Mouse (Mus musculus): ENCODE measurements at regions not wholly inside any gene's neighbourhood (a gene's known extent, or its start where the extent isn't known, plus 50 kb on each side); places are given as distances from the start of the nearest gene placed in this dataset.
"Not testable (repeated sequence)": the region's sequence is repeated elsewhere in the genome, so short reads cannot be mapped to it uniquely, and the experiment has no call there.

GRCm38 (mm10) chr12:54532062-54532461, 124.3 kb downstream of the Sptssa start:
- WGBS = 79% methylated on average over 8 of the region's 8 CpGs
- Histone ChIP-seq H3K27me3 (replicated peaks; ENCODE audit: control insufficient read depth, insufficient read depth, low read length) (no peaks in the 10 kb centered on the region), H3K9ac (ENCODE audit: low read depth, low read length) (no peak overlapping the region), H3K27ac (ENCODE audit: low read depth, low read length) (no peak overlapping the region), H3K36me3 (ENCODE audit: control insufficient read depth, insufficient read depth, low read length) (no peaks in the 10 kb centered on the region), H3K4me2 (no peak overlapping the region), H3K9me3 (ENCODE audit: control insufficient read depth, low read length) (no peaks in the 10 kb centered on the region), H3K4me3 (ENCODE audit: low read depth, low read length) (no peak overlapping the region), H3K4me1 (replicated peaks; ENCODE audit: control insufficient read depth, insufficient read depth, low read length) (no peaks in the 10 kb centered on the region)
- DNase-seq (ENCODE audit: low spot score) = no peak
- no peak for ATAC-seq (replicated peaks; ENCODE audit: low FRiP score)

GRCm38 (mm10) chr12:54528046-54528445, 128.3 kb downstream of the Sptssa start:
- Histone ChIP-seq H3K27ac (ENCODE audit: low read depth, low read length) (no peak overlapping the region), H3K4me2 (no peak overlapping the region), H3K4me1 (replicated peaks; ENCODE audit: control insufficient read depth, insufficient read depth, low read length) (no peaks in the 10 kb centered on the region), H3K9ac (ENCODE audit: low read depth, low read length) (no peak overlapping the region), H3K27me3 (replicated peaks; ENCODE audit: control insufficient read depth, insufficient read depth, low read length) (no peaks in the 10 kb centered on the region), H3K9me3 (ENCODE audit: control insufficient read depth, low read length) (no peaks in the 10 kb centered on the region), H3K4me3 (ENCODE audit: low read depth, low read length) (no peak overlapping the region), H3K36me3 (ENCODE audit: control insufficient read depth, insufficient read depth, low read length) (no peaks in the 10 kb centered on the region)
- ATAC-seq (replicated peaks; ENCODE audit: low FRiP score) = no peak
- DNase-seq (ENCODE audit: low spot score) = no peak

- DNase-seq (ENCODE audit: low spot score) (no peak), ATAC-seq (replicated peaks; ENCODE audit: low FRiP score) (no peak)
- Histone ChIP-seq H3K4me2 (no peak overlapping the region), H3K36me3 (ENCODE audit: control insufficient read depth, insufficient read depth, low read length) (no peaks in the 10 kb centered on the region), H3K9me3 (ENCODE audit: control insufficient read depth, low read length) (no peaks in the 10 kb centered on the region), H3K4me3 (ENCODE audit: low read depth, low read length) (no peak overlapping the region), H3K27ac (ENCODE audit: low read depth, low read length) (no peak overlapping the region), H3K27me3 (replicated peaks; ENCODE audit: control insufficient read depth, insufficient read depth, low read length) (no peaks in the 10 kb centered on the region), H3K9ac (ENCODE audit: low read depth, low read length) (no peak overlapping the region), H3K4me1 (replicated peaks; ENCODE audit: control insufficient read depth, insufficient read depth, low read length) (no peaks in the 10 kb centered on the region)
- WGBS = 72% methylated on average over 2 of the region's 2 CpGs
Measured at GRCm38 (mm10) chr12:54527577-54527976, 128.8 kb downstream of the Sptssa start.

GRCm38 (mm10) chr12:54520406-54520805, 136.0 kb downstream of the Sptssa start:
- H3K9ac ChIP-seq (ENCODE audit: low read depth, low read length) = no peak overlapping the region
- 56% methylated on average over 4 of the region's 4 CpGs for WGBS
- H3K4me3 ChIP-seq (ENCODE audit: low read depth, low read length) = no peak overlapping the region
- no peaks in the 10 kb centered on the region for H3K27me3 ChIP-seq (replicated peaks; ENCODE audit: control insufficient read depth, insufficient read depth, low read length)
- ATAC-seq (replicated peaks; ENCODE audit: low FRiP score) = no peak
- no peaks in the 10 kb centered on the region for H3K4me1 ChIP-seq (replicated peaks; ENCODE audit: control insufficient read depth, insufficient read depth, low read length)
- H3K9me3 ChIP-seq (ENCODE audit: control insufficient read depth, low read length) = no peaks in the 10 kb centered on the region
- H3K4me2 ChIP-seq = no peak overlapping the region
- no peak for DNase-seq (ENCODE audit: low spot score)
- H3K36me3 ChIP-seq (ENCODE audit: control insufficient read depth, insufficient read depth, low read length) = no peaks in the 10 kb centered on the region
- H3K27ac ChIP-seq (ENCODE audit: low read depth, low read length) = no peak overlapping the region

- DNase-seq (ENCODE audit: low spot score) = no peak
Measured at GRCm38 (mm10) chr12:54519370-54519769, 137.0 kb downstream of the Sptssa start.

GRCm38 (mm10) chr12:54517265-54517664, 139.1 kb downstream of the Sptssa start:
- 65% methylated on average over 3 of the region's 3 CpGs for WGBS
- Histone ChIP-seq H3K4me2 (no peak overlapping the region), H3K4me3 (ENCODE audit: low read depth, low read length) (no peak overlapping the region), H3K27me3 (replicated peaks; ENCODE audit: control insufficient read depth, insufficient read depth, low read length) (no peaks in the 10 kb centered on the region), H3K36me3 (ENCODE audit: control insufficient read depth, insufficient read depth, low read length) (no peaks in the 10 kb centered on the region), H3K9ac (ENCODE audit: low read depth, low read length) (no peak overlapping the region), H3K4me1 (replicated peaks; ENCODE audit: control insufficient read depth, insufficient read depth, low read length) (no peaks in the 10 kb centered on the region), H3K9me3 (ENCODE audit: control insufficient read depth, low read length) (no peaks in the 10 kb centered on the region), H3K27ac (ENCODE audit: low read depth, low read length) (no peak overlapping the region; the same call in 1 of the 2 replicates)
- DNase-seq (ENCODE audit: low spot score) (no peak), ATAC-seq (replicated peaks; ENCODE audit: low FRiP score) (no peak)

More at GRCm38 (mm10) chr12:54519370-54519769, 137.0 kb downstream of the Sptssa start:
- Histone ChIP-seq H3K9ac (ENCODE audit: low read depth, low read length) (no peak overlapping the region), H3K4me1 (replicated peaks; ENCODE audit: control insufficient read depth, insufficient read depth, low read length) (no peaks in the 10 kb centered on the region), H3K4me2 (no peak overlapping the region), H3K27me3 (replicated peaks; ENCODE audit: control insufficient read depth, insufficient read depth, low read length) (no peaks in the 10 kb centered on the region), H3K36me3 (ENCODE audit: control insufficient read depth, insufficient read depth, low read length) (no peaks in the 10 kb centered on the region), H3K27ac (ENCODE audit: low read depth, low read length) (no peak overlapping the region), H3K4me3 (ENCODE audit: low read depth, low read length) (no peak overlapping the region), H3K9me3 (ENCODE audit: control insufficient read depth, low read length) (no peaks in the 10 kb centered on the region)
- WGBS = 56% methylated on average over 3 of the region's 3 CpGs
- no peak for ATAC-seq (replicated peaks; ENCODE audit: low FRiP score)

- 67% methylated on average over 3 of the region's 3 CpGs for WGBS
- Histone ChIP-seq H3K4me3 (ENCODE audit: low read depth, low read length) (no peak overlapping the region), H3K9me3 (ENCODE audit: control insufficient read depth, low read length) (no peaks in the 10 kb centered on the region), H3K36me3 (ENCODE audit: control insufficient read depth, insufficient read depth, low read length) (no peaks in the 10 kb centered on the region), H3K4me1 (replicated peaks; ENCODE audit: control insufficient read depth, insufficient read depth, low read length) (no peaks in the 10 kb centered on the region), H3K27ac (ENCODE audit: low read depth, low read length) (no peak overlapping the region), H3K27me3 (replicated peaks; ENCODE audit: control insufficient read depth, insufficient read depth, low read length) (no peaks in the 10 kb centered on the region), H3K4me2 (no peak overlapping the region), H3K9ac (ENCODE audit: low read depth, low read length) (no peak overlapping the region)
- ATAC-seq (replicated peaks; ENCODE audit: low FRiP score) = no peak
- no peak for DNase-seq (ENCODE audit: low spot score)
Measured at GRCm38 (mm10) chr12:54516463-54516862, 139.9 kb downstream of the Sptssa start.

GRCm38 (mm10) chr12:54516039-54516438, 140.3 kb downstream of the Sptssa start:
- not testable (repeated sequence) for ATAC-seq (replicated peaks; ENCODE audit: low FRiP score); H3K9ac ChIP-seq (ENCODE audit: low read depth, low read length); H3K36me3 ChIP-seq (ENCODE audit: control insufficient read depth, insufficient read depth, low read length); H3K27ac ChIP-seq (ENCODE audit: low read depth, low read length); H3K9me3 ChIP-seq (ENCODE audit: control insufficient read depth, low read length); H3K4me2 ChIP-seq; H3K27me3 ChIP-seq (replicated peaks; ENCODE audit: control insufficient read depth, insufficient read depth, low read length); DNase-seq (ENCODE audit: low spot score); H3K4me3 ChIP-seq (ENCODE audit: low read depth, low read length); H3K4me1 ChIP-seq (replicated peaks; ENCODE audit: control insufficient read depth, insufficient read depth, low read length)
- 59% methylated on average over 4 of the region's 4 CpGs for WGBS

GRCm38 (mm10) chr12:54509903-54510302, 146.5 kb downstream of the Sptssa start:
- Histone ChIP-seq H3K4me3 (ENCODE audit: low read depth, low read length) (no peak overlapping the region), H3K9ac (ENCODE audit: low read depth, low read length) (no peak overlapping the region), H3K27me3 (replicated peaks; ENCODE audit: control insufficient read depth, insufficient read depth, low read length) (no peaks in the 10 kb centered on the region), H3K27ac (ENCODE audit: low read depth, low read length) (no peak overlapping the region), H3K36me3 (ENCODE audit: control insufficient read depth, insufficient read depth, low read length) (no peaks in the 10 kb centered on the region), H3K4me2 (no peak overlapping the region), H3K9me3 (ENCODE audit: control insufficient read depth, low read length) (no peaks in the 10 kb centered on the region), H3K4me1 (replicated peaks; ENCODE audit: control insufficient read depth, insufficient read depth, low read length) (no peaks in the 10 kb centered on the region)
- WGBS = 59% methylated on average over 6 of the region's 6 CpGs
- DNase-seq (ENCODE audit: low spot score) = no peak
- no peak for ATAC-seq (replicated peaks; ENCODE audit: low FRiP score)
